Mouse (Mus musculus) urinary bladder, postnatal 36 days (tissue): ENCODE measurements around the gene H2-Oa.

Source experiments
- DNase-seq, 2 experiments: peaks; one replicate each; pipeline ENCODE4 v3.0.0; 2022; ENCODE audit warnings: low spot score in 2 of 2, mixed read lengths in 1 of 2

The H2-Oa gene

GRCm38 (mm10) chr17:34121879-34122187 lies 29.7 kb downstream of the H2-Oa start:
- peak in 1 of 2 experiments; percentile 66 for DNase-seq

- DNase-seq: peak; percentile 96 to 98
Observed at GRCm38 (mm10) chr17:34122188-34122984, 30.2 kb downstream of the H2-Oa start, which contains the start of gene Brd2. Gene Brd2, minus strand, starts transcription at chr17:34122634.

- no peak for DNase-seq
Observed at GRCm38 (mm10) chr17:34123111-34123510, 31.0 kb downstream of the H2-Oa start.

GRCm38 (mm10) chr17:34123518-34123917 lies 31.4 kb downstream of the H2-Oa start:
- peak in 1 of 2 experiments; percentile 29 for DNase-seq

GRCm38 (mm10) chr17:34124649-34125048 lies 32.5 kb downstream of the H2-Oa start:
- DNase-seq: no peak

GRCm38 (mm10) chr17:34126826-34127420 lies 34.8 kb downstream of the H2-Oa start:
- DNase-seq: no peak

- peak; percentile 27 to 67 for DNase-seq
Observed at GRCm38 (mm10) chr17:34127475-34127874, 35.3 kb downstream of the H2-Oa start.

- DNase-seq: no peak
Observed at GRCm38 (mm10) chr17:34128264-34128937, 36.3 kb downstream of the H2-Oa start.

GRCm38 (mm10) chr17:34128944-34129791 lies 37.0 kb downstream of the H2-Oa start:
- no peak for DNase-seq

GRCm38 (mm10) chr17:34130073-34130947 lies 38.2 kb downstream of the H2-Oa start:
- DNase-seq: no peak

- no peak for DNase-seq
Observed at GRCm38 (mm10) chr17:34131911-34132310, 39.8 kb downstream of the H2-Oa start.

- no peak for DNase-seq
Observed at GRCm38 (mm10) chr17:34133289-34133688, 41.1 kb downstream of the H2-Oa start.

- DNase-seq: no peak
Observed at GRCm38 (mm10) chr17:34134451-34134850, 42.3 kb downstream of the H2-Oa start.

GRCm38 (mm10) chr17:34135297-34136224 lies 43.4 kb downstream of the H2-Oa start:
- peak; percentile 98 for DNase-seq

- DNase-seq: no peak
Observed at GRCm38 (mm10) chr17:34137601-34138000, 45.5 kb downstream of the H2-Oa start.

- DNase-seq: no peak
Observed at GRCm38 (mm10) chr17:34138655-34139054, 46.5 kb downstream of the H2-Oa start.

- peak; percentile 23 to 29 for DNase-seq
Observed at GRCm38 (mm10) chr17:34139416-34139815, 47.3 kb downstream of the H2-Oa start.

- DNase-seq: no peak
Observed at GRCm38 (mm10) chr17:34140240-34140639, 48.1 kb downstream of the H2-Oa start.

GRCm38 (mm10) chr17:34141448-34141847 lies 49.3 kb downstream of the H2-Oa start:
- no peak for DNase-seq
